Mouse (Mus musculus) ES-Bruce4 (cell line): Measurements from ENCODE around the gene Bbs7. TPM values are rescaled to one million over a fixed set of nuclear protein-coding genes. Genes with fewer than 3 reads are reported as not detected.

Experiments used
- H3K27ac ChIP-seq: 2 replicates; pipeline ENCODE4 v1.5.1; 2012; ENCODE audit warnings: low read length, inconsistent platforms; ENCODE audit not compliant: insufficient read depth
- H3K27me3 ChIP-seq: 2 replicates; pipeline ENCODE4 v1.6.1; 2012; ENCODE audit warnings: mild to moderate bottlenecking, low read length, inconsistent platforms; ENCODE audit not compliant: control insufficient read depth, poor library complexity, insufficient read depth, severe bottlenecking
- H3K36me3 ChIP-seq: 2 replicates; pipeline ENCODE4 v1.6.1; 2012; ENCODE audit warnings: inconsistent platforms, mild to moderate bottlenecking, low read length, moderate library complexity; ENCODE audit not compliant: control insufficient read depth, poor library complexity, insufficient read depth, severe bottlenecking
- H3K4me1 ChIP-seq: one replicate; pipeline ENCODE4 v1.8.1; 2011; ENCODE audit warnings: low read length; ENCODE audit not compliant: control insufficient read depth, insufficient read depth
- H3K4me3 ChIP-seq: 2 replicates; pipeline ENCODE4 v1.5.1; 2011; ENCODE audit warnings: low read depth, mild to moderate bottlenecking, low read length
- H3K9ac ChIP-seq: 2 replicates; pipeline ENCODE4 v1.6.1; 2012; ENCODE audit warnings: low read depth, mild to moderate bottlenecking, inconsistent platforms; ENCODE audit not compliant: poor library complexity, severe bottlenecking
- H3K9me3 ChIP-seq: replicated peaks from 2 replicates; pipeline ENCODE4 v1.6.1; 2012; ENCODE audit warnings: mild to moderate bottlenecking, low read length, inconsistent platforms; ENCODE audit not compliant: control insufficient read depth, poor library complexity, insufficient read depth, severe bottlenecking
- CTCF ChIP-seq: IDR thresholded peaks from one replicate; pipeline ENCODE4 v1.8.1; 2011; ENCODE audit warnings: low read depth, low read length
- EP300 ChIP-seq: IDR thresholded peaks from 2 replicates; pipeline ENCODE4 v1.6.1; 2011; ENCODE audit warnings: low read depth, low read length; ENCODE audit not compliant: insufficient read depth
- POLR2A ChIP-seq: IDR thresholded peaks from one replicate; pipeline ENCODE4 v1.8.1; 2011; ENCODE audit warnings: low read length; ENCODE audit not compliant: insufficient read depth
- polyA plus RNA-seq: library from polyadenylated mRNA; stranded (reverse); fragments of >200 nt; gene quantifications from 2 replicates; pipeline ENCODE4 v1.2.4, GENCODE M21; 2011; ENCODE audit warnings: low read depth; ENCODE audit not compliant: missing spikeins, insufficient read depth, insufficient read length

Bbs7 gene
- polyA plus RNA-seq, 1 experiment: 12.7 TPM

GRCm38 (mm10) chr3:36541399-36541798 lies 71.9 kb downstream of the Bbs7 start:
- Histone ChIP-seq H3K27ac (no peak overlapping the region), H3K36me3 (no peaks in the 10 kb centered on the region), H3K27me3 (no peaks in the 10 kb centered on the region), H3K9me3 (no peaks in the 10 kb centered on the region), H3K9ac (no peak overlapping the region), H3K4me1 (no peaks in the 10 kb centered on the region), H3K4me3 (no peak overlapping the region)
- no peak for TF ChIP-seq POLR2A
- TF ChIP-seq CTCF: no peak
- TF ChIP-seq EP300: no peak

- Histone ChIP-seq H3K4me3 (no peak overlapping the region), H3K27ac (no peak overlapping the region), H3K4me1 (no peaks in the 10 kb centered on the region), H3K9me3 (no peaks in the 10 kb centered on the region), H3K36me3 (no peaks in the 10 kb centered on the region), H3K9ac (no peak overlapping the region), H3K27me3 (no peaks in the 10 kb centered on the region)
- TF ChIP-seq EP300 (no peak), POLR2A (no peak), CTCF (no peak)
These were observed 72.5 kb downstream of the Bbs7 start for GRCm38 (mm10) chr3:36540756-36541155.

GRCm38 (mm10) chr3:36537701-36538470 lies 75.4 kb downstream of the Bbs7 start:
- Histone ChIP-seq H3K9ac (no peak overlapping the region), H3K4me3 (no peak overlapping the region), H3K27me3 (no peaks in the 10 kb centered on the region), H3K36me3 (no peaks in the 10 kb centered on the region), H3K4me1 (peaks cover 2% of the 10 kb centered on the region), H3K9me3 (no peaks in the 10 kb centered on the region), H3K27ac (no peak overlapping the region)
- TF ChIP-seq EP300: no peak

GRCm38 (mm10) chr3:36536041-36536440 lies 77.2 kb downstream of the Bbs7 start:
- Histone ChIP-seq H3K4me1 (peaks cover 2% of the 10 kb centered on the region), H3K36me3 (no peaks in the 10 kb centered on the region), H3K9me3 (no peaks in the 10 kb centered on the region), H3K27ac (no peak overlapping the region), H3K9ac (no peak overlapping the region), H3K4me3 (no peak overlapping the region), H3K27me3 (no peaks in the 10 kb centered on the region)
- TF ChIP-seq EP300: no peak
- TF ChIP-seq CTCF: no peak
- TF ChIP-seq POLR2A: no peak

- Histone ChIP-seq H3K27me3 (no peaks in the 10 kb centered on the region), H3K9ac (no peak overlapping the region), H3K4me3 (no peak overlapping the region), H3K4me1 (peaks cover 2% of the 10 kb centered on the region), H3K36me3 (no peaks in the 10 kb centered on the region), H3K9me3 (no peaks in the 10 kb centered on the region), H3K27ac (no peak overlapping the region)
- TF ChIP-seq POLR2A (no peak), CTCF (no peak), EP300 (no peak)
These were observed 80.0 kb downstream of the Bbs7 start for GRCm38 (mm10) chr3:36533201-36533672.

GRCm38 (mm10) chr3:36532738-36533137 lies 80.5 kb downstream of the Bbs7 start:
- Histone ChIP-seq H3K4me3 (no peak overlapping the region), H3K27ac (no peak overlapping the region), H3K27me3 (no peaks in the 10 kb centered on the region), H3K36me3 (no peaks in the 10 kb centered on the region), H3K9ac (no peak overlapping the region), H3K4me1 (peaks cover 2% of the 10 kb centered on the region), H3K9me3 (no peaks in the 10 kb centered on the region)
- TF ChIP-seq EP300 (no peak), CTCF (no peak)
